Mouse (Mus musculus): Measurements from ENCODE around the gene Faf2.

Faf2 gene

GRCm38 (mm10) chr13:54621155-54621932, at the start of gene Faf2:
Gene Faf2 (plus strand): TSS chr13:54621784.
- in situ Hi-C loops (cut with MseI, MboI) = no loop called here

DNA sequence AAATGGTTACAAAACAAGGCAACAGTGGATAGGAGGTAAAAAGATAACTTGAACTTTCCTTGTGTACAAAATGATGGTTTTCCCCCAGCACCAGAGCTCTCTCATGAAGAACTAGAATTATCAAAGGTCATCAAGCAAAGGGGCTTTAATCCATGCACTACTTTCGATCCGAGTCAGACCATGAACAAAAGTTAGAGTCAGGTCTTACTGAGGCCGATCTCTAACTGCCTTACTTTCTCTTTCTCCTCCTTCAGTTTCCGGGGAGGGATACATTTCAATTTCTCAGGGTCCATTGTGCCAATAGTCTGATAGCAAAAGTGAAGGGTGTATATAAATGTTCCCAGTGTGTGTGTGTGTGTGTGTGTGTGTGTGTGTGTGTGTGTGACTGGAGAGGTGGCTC, 49.0 kb upstream of the Faf2 start:
- in situ Hi-C loops (cut with MseI, MboI) = no loop called here

DNA sequence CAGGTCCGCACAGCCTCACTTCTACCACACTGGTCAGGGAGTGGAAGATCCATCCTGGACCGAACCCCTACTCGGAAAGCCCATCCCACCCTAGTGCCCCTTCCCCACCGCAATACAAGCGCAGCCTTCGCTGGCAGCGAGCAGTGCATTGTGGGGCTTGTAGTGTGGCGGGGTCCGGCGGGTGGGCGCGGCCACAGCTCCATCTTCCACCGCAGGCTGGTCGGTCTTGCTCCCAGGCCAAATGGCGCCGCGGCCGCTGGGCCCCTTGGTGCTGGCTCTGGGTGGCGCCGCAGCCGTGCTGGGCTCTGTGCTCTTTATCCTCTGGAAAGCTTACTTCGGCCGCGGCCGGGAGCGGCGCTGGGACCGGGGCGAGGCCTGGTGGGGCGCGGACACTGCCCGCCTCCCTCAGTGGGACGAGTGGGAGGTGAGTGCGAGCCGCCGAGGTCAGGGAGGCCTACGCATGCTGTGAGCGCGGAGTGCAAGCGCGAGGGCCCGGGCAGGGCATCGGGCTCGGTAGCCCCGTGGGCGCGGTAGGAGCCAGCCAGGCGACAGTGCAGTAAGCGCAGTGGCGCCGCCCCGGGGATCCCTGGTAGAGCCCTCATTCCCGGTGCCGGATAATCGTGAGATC, 46.6 kb upstream of the Faf2 start, which contains the start of gene Arl10:
TSS of gene Arl10 (plus strand) at position 162 of the 628 bp plus-strand sequence.
- in situ Hi-C loops (cut with MseI, MboI) = no loop called here

- in situ Hi-C loops (cut with MseI, MboI) = no loop called here
Measured at GRCm38 (mm10) chr13:54575489-54575888, 46.1 kb upstream of the Faf2 start.

DNA sequence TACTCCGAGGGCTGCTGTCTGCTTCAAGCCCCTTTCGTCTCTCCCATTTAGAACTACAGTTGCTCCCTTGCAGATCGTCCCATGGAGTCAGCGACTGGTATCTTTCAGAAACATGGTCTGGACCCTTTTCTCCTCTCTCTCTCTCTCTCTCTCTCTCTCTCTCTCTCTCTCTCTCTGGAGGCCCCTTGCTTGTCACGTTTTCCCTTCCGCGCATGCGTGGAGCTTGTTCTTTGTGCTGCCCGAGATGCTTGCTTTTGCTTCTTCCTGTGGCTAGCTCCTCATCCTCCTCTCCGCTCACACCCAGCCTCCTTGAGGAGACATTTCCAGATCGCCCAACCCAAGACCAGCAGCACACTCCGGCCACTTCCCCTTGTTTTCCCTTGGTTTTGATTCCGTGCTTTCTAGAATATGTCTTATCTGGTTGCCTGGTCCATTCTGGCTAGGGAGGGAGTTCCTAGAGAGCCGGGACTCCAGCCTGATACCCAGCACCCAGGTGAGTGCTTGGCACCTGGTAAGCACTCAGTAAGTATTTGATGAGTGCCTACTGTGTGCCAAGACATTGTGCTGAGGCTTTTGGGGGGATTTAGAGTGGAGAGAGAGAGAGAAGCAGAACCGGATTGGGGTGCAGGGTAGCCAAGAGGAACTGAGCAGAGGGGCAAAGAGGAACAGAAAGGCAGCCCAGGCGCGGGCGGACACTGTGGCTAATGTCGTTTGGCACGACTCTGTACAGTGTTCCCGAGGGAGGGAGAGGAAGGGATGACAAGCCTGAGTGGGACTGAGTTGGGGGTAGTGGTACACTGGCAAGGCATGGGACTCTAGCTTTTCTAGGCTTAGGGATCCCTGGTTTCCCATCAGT, 43.7 kb upstream of the Faf2 start:
- in situ Hi-C loops (cut with MseI, MboI) = no loop called here

GRCm38 (mm10) chr13:54581385-54581784, 40.2 kb upstream of the Faf2 start:
- in situ Hi-C loops (cut with MseI, MboI) = no loop called here

- in situ Hi-C loops (cut with MseI, MboI) = no loop called here
Measured at GRCm38 (mm10) chr13:54582126-54582525, 39.5 kb upstream of the Faf2 start.

DNA sequence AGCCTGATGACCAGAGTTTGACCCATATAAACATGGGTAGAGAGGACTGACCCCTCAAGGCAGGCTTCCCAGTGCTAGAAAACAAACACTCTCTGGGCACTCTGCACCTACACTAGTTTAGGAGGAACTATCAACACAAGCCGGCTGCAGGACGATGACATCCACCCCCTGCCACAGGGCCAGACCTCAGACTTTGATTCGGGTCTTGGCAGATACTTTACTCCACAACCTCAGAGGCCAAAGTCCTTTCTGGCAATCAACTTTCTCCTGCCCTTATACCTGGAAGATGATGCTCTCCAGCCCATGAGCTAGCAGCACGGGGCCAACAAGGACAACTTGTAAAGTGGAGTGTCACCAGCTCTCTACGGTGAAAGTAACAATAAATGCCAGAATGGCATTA, 38.7 kb upstream of the Faf2 start:
- in situ Hi-C loops (cut with MseI, MboI) = no loop called here

DNA sequence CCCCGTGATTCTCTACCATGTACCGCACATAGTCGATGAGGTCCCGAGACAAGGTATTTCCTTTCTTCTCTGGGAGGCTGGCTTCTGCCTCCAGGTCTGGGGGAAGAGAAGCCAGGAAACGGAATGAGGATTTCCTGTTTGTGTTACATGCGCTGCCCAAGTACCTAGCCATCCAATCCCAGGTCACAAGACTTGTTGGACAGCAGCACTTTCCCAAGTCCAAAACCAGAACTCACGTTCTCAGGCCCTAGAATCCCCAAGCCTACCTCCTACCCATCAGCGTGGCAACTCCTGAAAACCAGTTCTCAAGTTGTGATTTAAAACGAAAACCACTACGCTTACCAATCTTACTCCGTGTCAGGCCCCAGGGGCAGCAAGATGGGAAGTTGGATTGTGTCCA, 35.8 kb upstream of the Faf2 start:
- in situ Hi-C loops (cut with MseI, MboI) = no loop called here

DNA sequence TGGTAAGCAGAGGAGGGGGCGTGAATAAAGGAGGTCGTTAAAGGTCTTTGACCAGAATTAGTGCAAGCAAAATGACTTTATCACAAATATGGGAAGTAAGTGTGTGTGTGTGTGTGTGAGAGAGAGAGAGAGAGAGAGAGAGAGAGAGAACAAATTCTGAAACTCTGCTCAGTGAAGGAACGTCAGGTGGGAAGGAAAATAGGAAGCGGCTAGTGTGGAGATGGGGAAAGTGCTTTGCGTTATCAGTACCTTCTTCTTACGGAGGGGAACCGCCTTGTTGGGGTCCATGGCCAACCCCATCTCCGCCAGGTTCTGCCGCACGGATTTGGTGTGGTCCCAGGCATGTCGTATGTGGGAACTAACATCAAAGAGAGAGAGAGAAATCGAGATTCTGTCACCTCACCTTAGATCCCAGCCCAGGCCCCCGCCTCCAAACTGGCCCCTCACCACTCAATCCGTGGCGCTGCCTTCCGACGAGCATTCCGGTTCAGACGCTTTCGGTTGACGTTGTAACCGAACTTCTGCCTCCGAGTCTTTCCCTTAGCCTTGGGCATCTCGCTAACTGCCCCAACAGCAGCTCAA, 32.1 kb upstream of the Faf2 start:
- in situ Hi-C loops (cut with MseI, MboI) = no loop called here

GRCm38 (mm10) chr13:54589996-54590951, 31.3 kb upstream of the Faf2 start, which contains the start of the genes Nop16 and Higd2a:
Gene Nop16 (minus strand): TSS chr13:54590090.
Gene Higd2a (plus strand): TSS chr13:54590207.
- in situ Hi-C loops (cut with MseI, MboI) = no loop called here

DNA sequence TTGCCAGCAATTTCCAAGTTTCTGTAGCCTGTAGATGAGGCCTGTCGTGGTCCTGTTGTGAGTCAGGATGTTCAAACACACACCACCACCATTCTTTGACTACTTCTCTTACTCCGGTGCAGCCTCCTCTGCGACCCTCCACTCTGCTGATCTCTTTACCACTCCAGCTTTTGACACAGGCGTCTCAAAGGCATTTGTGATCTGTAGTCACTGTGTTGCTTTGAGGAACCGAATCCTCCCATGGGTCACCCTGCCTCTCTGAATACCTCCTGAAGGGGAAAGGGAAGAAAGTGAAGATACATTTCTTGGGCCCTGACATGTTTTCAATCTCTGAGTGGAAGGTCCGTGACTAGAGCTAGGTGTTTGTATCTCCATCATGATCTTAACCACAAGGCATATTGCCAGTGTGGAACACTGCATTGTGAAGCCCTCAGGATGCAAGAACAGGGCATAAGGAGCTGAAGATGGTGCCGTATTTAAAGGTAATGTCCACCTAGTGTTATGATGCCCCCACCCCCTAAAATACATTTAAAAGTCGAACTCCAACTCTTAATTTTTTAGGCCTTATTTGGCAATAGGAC, 29.7 kb upstream of the Faf2 start:
- in situ Hi-C loops (cut with MseI, MboI) = no loop called here

DNA sequence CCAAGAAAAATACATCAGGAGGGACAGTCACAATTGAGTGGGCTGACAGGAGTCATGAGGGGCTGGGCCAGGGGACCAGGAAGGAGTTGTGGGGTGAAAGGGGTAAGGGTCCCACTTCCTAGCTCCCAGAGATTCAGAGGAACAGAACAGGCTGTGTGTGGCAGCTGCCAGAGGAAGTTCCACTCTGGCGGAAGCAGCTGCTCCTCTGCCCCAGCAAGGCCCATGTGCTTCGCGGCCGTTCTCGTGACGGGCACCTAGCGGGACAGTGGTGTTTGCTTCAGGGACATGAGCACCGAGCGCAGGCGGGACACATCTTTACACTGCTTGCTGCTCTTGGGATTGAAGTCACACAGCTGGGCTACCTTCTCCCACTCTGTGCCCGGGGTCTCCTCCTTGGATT, 28.0 kb upstream of the Faf2 start:
- in situ Hi-C loops (cut with MseI, MboI) = no loop called here

DNA sequence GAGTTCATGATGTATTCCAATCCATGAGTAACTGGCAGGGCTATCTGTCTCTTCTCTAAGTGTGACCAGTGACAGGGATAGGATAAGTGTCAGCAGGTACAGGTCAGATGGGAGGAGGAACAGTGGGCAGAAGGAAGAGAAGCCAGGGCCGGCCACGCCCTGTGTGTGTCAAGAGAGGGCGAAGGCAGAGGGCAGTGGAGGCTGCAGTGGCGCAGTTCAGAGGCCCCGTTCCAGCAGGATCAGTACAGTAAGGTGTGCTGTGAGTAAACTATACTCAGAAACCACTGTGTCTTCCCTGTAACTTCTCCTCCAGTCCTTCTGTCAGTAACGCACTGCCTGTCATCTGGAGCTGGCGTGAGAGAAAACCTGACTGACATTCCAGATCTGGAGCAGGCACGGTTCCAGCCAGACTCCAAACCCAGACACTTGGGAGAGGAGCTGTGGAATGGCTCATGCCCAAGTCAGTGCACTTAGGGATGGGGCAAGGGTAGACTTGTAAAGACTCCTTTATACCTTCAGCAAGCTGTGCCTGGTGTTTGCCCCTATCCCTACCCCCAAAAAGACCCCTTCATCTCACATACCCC, 25.4 kb upstream of the Faf2 start:
- in situ Hi-C loops (cut with MseI, MboI) = no loop called here

- in situ Hi-C loops (cut with MseI, MboI) = no loop called here
Measured at GRCm38 (mm10) chr13:54596870-54597269, 24.7 kb upstream of the Faf2 start.

DNA sequence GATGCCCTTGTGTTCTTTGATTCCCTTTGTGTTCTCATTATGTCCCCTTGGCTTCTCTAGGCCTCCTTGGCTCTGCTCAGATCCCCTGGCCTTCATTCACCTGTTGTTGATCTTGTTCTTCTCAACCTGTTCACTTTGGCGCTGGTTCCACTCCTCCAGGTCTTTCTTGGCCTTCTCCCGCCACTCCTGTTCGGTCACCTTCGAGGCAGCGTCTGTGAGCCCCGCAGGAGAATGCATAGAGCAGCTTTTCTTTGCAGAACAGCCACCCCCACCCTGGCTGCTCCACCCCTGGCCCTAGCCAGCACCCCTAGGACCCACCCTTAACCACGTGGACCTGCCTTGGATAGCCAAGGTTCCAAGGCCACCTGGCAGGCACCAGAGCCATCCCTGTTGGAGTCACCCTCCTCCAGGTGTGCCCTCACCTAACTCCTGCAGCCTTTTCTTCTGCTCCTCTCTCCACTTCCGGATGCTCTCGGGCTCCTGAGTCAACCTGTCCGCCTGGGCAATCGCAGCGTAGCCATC, 22.9 kb upstream of the Faf2 start:
- in situ Hi-C loops (cut with MseI, MboI) = no loop called here

GRCm38 (mm10) chr13:54602639-54603111, 18.9 kb upstream of the Faf2 start:
- in situ Hi-C loops (cut with MseI, MboI) = no loop called here

DNA sequence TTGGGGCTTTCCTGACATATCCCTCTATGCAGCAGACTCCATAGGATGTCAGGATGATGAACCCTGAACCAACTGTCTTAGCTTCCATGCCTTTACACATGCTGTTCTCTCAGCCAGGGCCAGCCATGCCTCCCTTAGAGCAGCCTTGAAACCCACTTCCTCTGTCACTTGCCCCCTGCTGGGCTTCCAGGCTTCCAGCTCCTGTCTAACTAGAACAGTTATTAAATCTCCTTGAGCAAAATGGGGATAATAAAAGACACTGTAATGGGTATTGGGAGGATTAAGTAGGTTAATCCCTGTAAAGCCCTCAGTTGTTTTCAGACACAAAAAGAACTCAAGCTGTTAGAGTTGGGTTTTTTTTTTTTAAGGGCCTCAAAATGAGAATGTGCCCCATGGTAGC, 18.1 kb upstream of the Faf2 start:
- in situ Hi-C loops (cut with MseI, MboI) = no loop called here

DNA sequence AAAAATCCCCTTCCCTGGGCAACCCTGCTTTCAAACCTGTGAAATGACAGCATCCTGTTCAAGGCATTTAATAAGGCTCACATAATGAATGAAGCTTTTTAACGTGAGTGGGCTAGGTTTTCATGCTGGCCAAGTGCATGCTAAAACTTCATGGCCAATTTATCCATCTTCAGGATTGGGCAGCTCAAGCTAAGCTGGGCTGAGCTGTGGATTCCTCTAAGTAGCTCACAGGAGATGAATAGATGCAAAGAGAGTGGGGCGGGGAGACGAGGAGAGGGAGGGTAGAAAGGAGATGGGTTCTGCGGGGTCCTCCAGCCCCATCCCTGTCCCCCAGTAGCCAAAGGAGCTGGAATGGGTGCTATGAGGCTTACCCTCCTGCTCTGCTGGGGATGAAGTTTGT, 17.4 kb upstream of the Faf2 start:
- in situ Hi-C loops (cut with MseI, MboI) = no loop called here

GRCm38 (mm10) chr13:54605426-54605825, 16.2 kb upstream of the Faf2 start:
- in situ Hi-C loops (cut with MseI, MboI) = no loop called here

All from mouse trophoblast stem cell (cell line).